Mouse (Mus musculus) cortical plate, adult 2 months (tissue): ENCODE measurements around the gene Kif15.

Source experiments
- CTCF ChIP-seq: fragments of 200-500 bp; IDR thresholded peaks from 2 replicates; pipeline ENCODE4 v1.5.1; 2011; ENCODE audit warnings: mild to moderate bottlenecking, control low read depth, low read length; ENCODE audit not compliant: insufficient read depth; ENCODE audit errors: extremely low read depth
- POLR2A ChIP-seq: fragments of 200-500 bp; IDR thresholded peaks from 2 replicates; pipeline ENCODE4 v1.6.1; 2011; ENCODE audit warnings: mild to moderate bottlenecking, low read length, control low read depth; ENCODE audit not compliant: insufficient read depth; ENCODE audit errors: extremely low read depth

DNA sequence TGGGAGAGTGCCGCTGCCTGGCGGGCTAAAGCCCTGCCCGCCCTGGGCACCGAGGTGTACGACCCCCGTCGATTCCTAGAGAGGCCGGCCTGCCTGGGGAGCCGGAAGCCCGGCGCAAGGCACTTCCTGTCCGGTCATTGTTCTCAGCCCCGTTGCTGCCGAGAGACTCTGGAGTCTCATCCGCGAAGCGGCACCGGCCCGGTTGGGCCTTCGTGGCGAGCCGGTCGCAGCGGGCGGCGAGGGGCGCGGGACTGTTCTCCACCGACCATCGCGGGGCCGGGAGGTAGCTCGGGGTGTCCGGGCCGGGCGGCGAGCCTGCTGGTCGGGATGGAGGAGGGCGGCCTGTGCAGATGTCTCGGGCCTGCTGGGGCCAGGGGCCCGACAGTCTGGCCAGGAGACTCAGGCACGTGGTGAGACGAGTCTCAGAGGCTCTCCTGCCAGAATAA is 27.9 kb upstream of the Kif15 start, which contains the start of gene Zfp105:
- TF ChIP-seq CTCF, result no peak
- peak; percentile 15; the same call in 1 of the 2 replicates for TF ChIP-seq POLR2A
